Mouse (Mus musculus): ENCODE results near the gene Wdfy2.

DNA sequence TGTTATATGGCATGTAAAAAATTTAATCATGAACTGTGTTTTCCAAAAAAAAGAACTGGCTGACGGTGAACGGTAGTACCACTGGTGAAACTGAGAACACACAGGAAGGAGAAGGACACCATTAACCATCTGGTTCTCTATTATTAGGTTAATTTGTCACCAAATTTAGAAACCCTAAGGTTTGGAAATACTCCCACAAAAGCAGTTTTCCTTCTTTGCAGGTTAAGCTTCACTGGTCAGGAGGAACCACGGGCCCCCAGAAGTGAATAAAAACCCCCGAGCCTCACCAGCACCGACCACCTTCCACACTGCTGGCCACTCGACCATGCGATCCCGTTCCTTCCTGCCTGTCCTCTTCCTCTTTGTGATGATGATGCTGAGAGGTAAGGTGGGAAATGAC, 160.3 kb downstream of the Wdfy2 start, which contains the start of gene Defb47:
- TF ChIP-seq CTCF (IDR thresholded peaks at IDR 0.05; ENCODE audit: control insufficient read depth, insufficient read depth, insufficient read length) (no peak), MYOD1 (IDR thresholded peaks at IDR 0.05; ENCODE audit: control insufficient read depth, insufficient read length, low read depth) (no peak), FOSL1 (IDR thresholded peaks at IDR 0.05; ENCODE audit: insufficient read depth, low read length, poor library complexity, severe bottlenecking) (no peak), CEBPB (IDR thresholded peaks at IDR 0.05; ENCODE audit: low read depth) (no peak)
